Mouse (Mus musculus) forebrain, embryonic 11.5 days (tissue): ENCODE measurements around the gene Zfpl1. TPM values are rescaled to one million over a fixed set of nuclear protein-coding genes. Genes with fewer than 3 reads are reported as not detected.

Experiments used
- ATAC-seq: fragments of 200-750 bp; cut with Nextera tagmentation; replicated peaks from 2 replicates; pipeline ENCODE4 v1.8.0; 2017; ENCODE audit warnings: moderate TSS enrichment; ENCODE audit not compliant: low FRiP score
- DNase-seq: peaks from one replicate; pipeline ENCODE4 v3.0.0-alpha.2; 2017; ENCODE audit warnings: low spot score
- H3K27ac ChIP-seq: fragments of 300-500 bp; sonication (generic); 2 replicates; pipeline ENCODE4 v1.5.1; 2014; ENCODE audit warnings: low read depth, low read length
- H3K27me3 ChIP-seq: fragments of 300-500 bp; sonication (generic); 2 replicates; pipeline ENCODE4 v1.6.1; 2014; ENCODE audit warnings: mild to moderate bottlenecking, low read length, mixed read lengths; ENCODE audit not compliant: control insufficient read depth, insufficient read depth
- H3K36me3 ChIP-seq: fragments of 300-500 bp; sonication (generic); 2 replicates; pipeline ENCODE4 v1.6.1; 2014; ENCODE audit warnings: mild to moderate bottlenecking, low read length, moderate library complexity, mixed read lengths; ENCODE audit not compliant: control insufficient read depth, insufficient read depth
- H3K4me1 ChIP-seq: fragments of 300-500 bp; sonication (generic); replicated peaks from 2 replicates; pipeline ENCODE4 v1.6.1; 2014; ENCODE audit warnings: low read length, mixed read lengths; ENCODE audit not compliant: control insufficient read depth, insufficient read depth
- H3K4me2 ChIP-seq: fragments of 300-500 bp; sonication (generic); 2 replicates; pipeline ENCODE4 v1.6.1; 2014; ENCODE audit warnings: low read depth, mild to moderate bottlenecking, low read length, moderate library complexity, mixed read lengths; ENCODE audit not compliant: severe bottlenecking
- H3K4me3 ChIP-seq: fragments of 300-500 bp; sonication (generic); 2 replicates; pipeline ENCODE4 v1.5.1; 2014; ENCODE audit warnings: low read depth, low read length
- H3K9ac ChIP-seq: fragments of 300-500 bp; sonication (generic); 2 replicates; pipeline ENCODE4 v1.6.1; 2014; ENCODE audit warnings: low read length
- H3K9me3 ChIP-seq: fragments of 300-500 bp; sonication (generic); 2 replicates; pipeline ENCODE4 v1.6.1; 2016; ENCODE audit warnings: low read length, mixed read lengths; ENCODE audit not compliant: control insufficient read depth
- WGBS: fragments of 180-500 bp; shearing (Covaris S2); extraction: QIAGEN DNeasy Blood & Tissue Kit; methylation state at CpG from one replicate; pipeline ENCODE4 v1.1.7; 2014; 5-methylcytosine and 5-hydroxymethylcytosine counted together
- polyA plus RNA-seq: library from polyadenylated mRNA; unstranded; fragments of >200 nt; fragmentation: Nextera tagmentation; extraction: Ambion mirVana; gene quantifications from 2 replicates; pipeline ENCODE4 v1.2.1, GENCODE M21; 2014

Gene Zfpl1
- polyA plus RNA-seq, 1 experiment from 2014 or later = 62.5 TPM

GRCm38 (mm10) chr19:6124898-6125297, 40.1 kb upstream of the Zfpl1 start:
- Histone ChIP-seq H3K4me1 (no peaks in the 10 kb centered on the region; the same call in 1 of the 2 replicates), H3K27ac (no peak overlapping the region), H3K4me2 (no peak overlapping the region), H3K9ac (no peak overlapping the region), H3K9me3 (no peaks in the 10 kb centered on the region), H3K36me3 (no peaks in the 10 kb centered on the region), H3K4me3 (no peak overlapping the region), H3K27me3 (no peaks in the 10 kb centered on the region)
- WGBS = 74% methylated on average over 2 of the region's 2 CpGs
- no peak for ATAC-seq
- no peak for DNase-seq

- no peak overlapping the region for H3K27ac ChIP-seq
Observed at GRCm38 (mm10) chr19:6123330-6123729, 38.6 kb upstream of the Zfpl1 start.

GRCm38 (mm10) chr19:6121761-6122160, 37.0 kb upstream of the Zfpl1 start:
- Histone ChIP-seq H3K27me3 (no peaks in the 10 kb centered on the region), H3K4me1 (peaks cover under 1% of the 10 kb centered on the region; the same call in 1 of the 2 replicates), H3K4me2 (no peak overlapping the region), H3K9ac (no peak overlapping the region), H3K4me3 (no peak overlapping the region), H3K27ac (no peak overlapping the region), H3K36me3 (no peaks in the 10 kb centered on the region), H3K9me3 (no peaks in the 10 kb centered on the region)
- 38% methylated on average over 19 of the region's 19 CpGs for WGBS
- DNase-seq = no peak
- ATAC-seq = no peak

More at GRCm38 (mm10) chr19:6123330-6123729, 38.6 kb upstream of the Zfpl1 start:
- WGBS = 70% methylated on average over 8 of the region's 8 CpGs
- Histone ChIP-seq H3K4me2 (no peak overlapping the region), H3K27me3 (no peaks in the 10 kb centered on the region), H3K4me1 (no peaks in the 10 kb centered on the region; the same call in 1 of the 2 replicates), H3K36me3 (no peaks in the 10 kb centered on the region), H3K4me3 (no peak overlapping the region), H3K9me3 (no peaks in the 10 kb centered on the region), H3K9ac (no peak overlapping the region; the same call in 1 of the 2 replicates)
- DNase-seq (no peak), ATAC-seq (no peak)

GRCm38 (mm10) chr19:6118677-6119185, 34.0 kb upstream of the Zfpl1 start:
- H3K27ac ChIP-seq = peak overlapping the region; percentile 96
- H3K4me2 ChIP-seq = peak overlapping the region; percentile 86
- no peaks in the 10 kb centered on the region for H3K27me3 ChIP-seq
- peak overlapping the region; percentile 88 for H3K4me3 ChIP-seq
- DNase-seq (peak; percentile 62), ATAC-seq (no peak; the same call in 1 of the 2 replicates)
- peak overlapping the region; percentile 94 for H3K9ac ChIP-seq
- peaks cover 8% of the 10 kb centered on the region for H3K36me3 ChIP-seq
- WGBS = 2% methylated on average over 8 of the region's 8 CpGs
- H3K4me1 ChIP-seq = 0 out of 2 replicates have a peak, but pooled peaks cover 2% of the 10 kb centered on the region
- no peaks in the 10 kb centered on the region for H3K9me3 ChIP-seq

DNA sequence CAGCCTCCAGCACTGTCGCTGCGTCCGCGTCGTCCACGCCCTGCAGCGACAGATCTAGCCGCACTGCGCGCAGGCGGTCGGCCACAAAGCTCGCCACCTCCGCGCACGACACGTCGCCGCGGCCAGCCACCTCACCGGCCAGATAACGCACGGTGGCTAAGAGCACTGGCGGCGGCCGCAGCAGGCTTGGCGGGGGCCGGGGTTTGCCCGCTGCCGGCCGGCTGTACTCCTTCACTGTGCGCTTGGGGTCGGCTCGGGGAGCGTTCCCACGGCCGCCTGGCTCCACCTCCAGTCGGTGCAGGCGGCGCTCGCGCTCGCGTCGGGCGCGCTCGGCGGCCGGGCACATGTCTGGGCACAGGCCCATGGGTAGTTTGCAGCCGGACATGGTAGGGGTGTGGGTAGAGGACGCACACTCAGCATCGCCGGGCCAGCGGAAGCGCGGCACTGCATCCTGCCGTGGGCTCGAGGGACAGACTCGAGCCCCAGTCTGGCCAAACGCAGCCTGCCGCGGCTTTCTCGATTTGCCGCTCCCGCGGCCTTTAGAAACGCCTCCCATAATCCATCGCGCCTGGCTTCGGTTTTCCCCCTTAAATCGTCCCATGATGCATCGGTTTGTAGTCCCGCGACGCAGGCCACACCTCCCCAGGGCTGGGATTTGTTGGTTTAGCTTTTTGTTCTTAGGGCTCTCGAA, 33.4 kb upstream of the Zfpl1 start, which contains the start of gene Sac3d1:
Gene Sac3d1 (minus strand): TSS at position 665 of the 691 bp plus-strand sequence.
- DNase-seq = peak; percentile 94
- Histone ChIP-seq H3K36me3 (peaks cover 8% of the 10 kb centered on the region), H3K9ac (peak within 1 kb of the TSS; percentile 94), H3K4me2 (peak within 1 kb of the TSS; percentile 86), H3K4me3 (peak within 1 kb of the TSS; percentile 88), H3K27me3 (no peaks in the 10 kb centered on the region), H3K9me3 (no peaks in the 10 kb centered on the region), H3K27ac (peak within 1 kb of the TSS; percentile 96), H3K4me1 (0 out of 2 replicates have a peak, but pooled peaks cover 2% of the 10 kb centered on the region)
- ATAC-seq = peak; percentile 89
- under 1% methylated on average over 76 of the region's 77 CpGs for WGBS

- 5% methylated on average over 32 of the region's 32 CpGs for WGBS
- H3K4me1 ChIP-seq = 0 out of 2 replicates have a peak, but pooled peaks cover 2% of the 10 kb centered on the region
- H3K27ac ChIP-seq = peak overlapping the region; percentile 96
- peak overlapping the region; percentile 88 for H3K4me3 ChIP-seq
- H3K27me3 ChIP-seq = no peaks in the 10 kb centered on the region
- peaks cover 8% of the 10 kb centered on the region for H3K36me3 ChIP-seq
- DNase-seq = no peak
- ATAC-seq = no peak
- H3K9me3 ChIP-seq = no peaks in the 10 kb centered on the region
- H3K9ac ChIP-seq = peak overlapping the region; percentile 94
- H3K4me2 ChIP-seq = peak overlapping the region; percentile 86
Observed at GRCm38 (mm10) chr19:6117346-6117985, 32.7 kb upstream of the Zfpl1 start.

DNA sequence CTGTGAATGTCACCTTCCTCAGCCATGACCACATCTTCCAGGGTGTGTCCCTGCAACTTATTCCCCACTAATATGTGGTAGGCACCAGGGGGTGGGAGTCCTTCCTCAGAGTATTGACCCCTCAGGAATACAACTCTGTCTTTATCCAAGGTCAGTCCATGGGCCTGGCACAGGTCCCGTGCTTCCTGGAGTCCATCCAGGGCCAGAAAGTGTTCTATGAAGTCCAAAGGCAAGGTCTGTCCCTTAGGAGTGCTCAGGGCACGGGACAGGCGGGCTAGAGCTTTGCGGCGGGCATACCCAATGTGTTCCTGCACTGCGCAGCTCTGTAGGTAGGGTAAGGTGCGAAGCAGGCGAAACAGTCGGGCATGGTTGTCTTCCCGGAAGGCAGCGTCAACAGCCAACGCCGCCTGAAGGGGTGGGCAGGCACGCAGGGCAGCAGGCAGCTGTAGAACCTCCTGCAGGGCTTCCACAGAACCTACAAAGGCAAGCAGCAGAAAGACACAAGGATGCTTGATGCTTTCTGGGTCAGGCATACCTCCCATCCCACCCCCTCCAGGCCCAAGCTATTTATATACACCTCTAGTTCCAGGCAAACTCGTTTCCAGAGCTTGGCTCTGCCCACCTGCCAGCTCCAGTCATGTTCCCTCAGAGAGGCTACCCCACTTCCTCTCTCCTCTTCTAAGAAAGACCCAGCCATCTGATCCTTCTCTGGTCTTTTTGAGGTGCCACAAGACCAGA, 31.5 kb upstream of the Zfpl1 start:
- Histone ChIP-seq H3K4me2 (peak overlapping the region; percentile 86; the same call in 1 of the 2 replicates), H3K27ac (no peak overlapping the region), H3K9me3 (no peaks in the 10 kb centered on the region), H3K9ac (0 out of 2 replicates have a peak overlapping the region, but pooled peaks have one; percentile 4), H3K4me1 (0 out of 2 replicates have a peak, but pooled peaks cover 2% of the 10 kb centered on the region), H3K4me3 (no peak overlapping the region), H3K36me3 (peaks cover 8% of the 10 kb centered on the region), H3K27me3 (no peaks in the 10 kb centered on the region)
- 92% methylated on average over 15 of the region's 15 CpGs for WGBS
- DNase-seq = no peak
- ATAC-seq = no peak

DNA sequence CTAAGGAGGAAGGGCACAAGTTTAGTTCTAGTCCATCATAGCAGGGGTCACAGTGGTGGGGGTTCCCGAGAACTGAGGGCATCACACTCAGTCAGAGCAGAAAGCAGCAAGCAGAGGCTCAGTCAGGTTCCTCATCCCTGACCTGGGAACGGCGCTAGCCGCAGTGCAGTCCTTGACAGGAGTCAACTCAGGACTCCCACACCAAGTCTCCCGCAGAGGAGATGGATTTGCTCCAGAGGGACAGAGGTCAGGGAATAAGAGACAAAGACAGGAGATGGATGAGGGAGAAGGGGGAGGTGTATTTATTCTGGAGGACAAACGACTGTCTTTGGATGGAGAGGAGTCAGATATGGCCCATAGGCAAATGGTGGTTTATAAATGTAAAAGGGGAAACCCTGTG, 28.4 kb upstream of the Zfpl1 start:
- H3K36me3 ChIP-seq = peaks cover 8% of the 10 kb centered on the region
- WGBS = 74% methylated on average over 6 of the region's 6 CpGs

More for the DNA sequence above, 28.4 kb upstream of the Zfpl1 start:
- Histone ChIP-seq H3K4me1 (0 out of 2 replicates have a peak, but pooled peaks cover 2% of the 10 kb centered on the region), H3K4me2 (no peak overlapping the region), H3K27me3 (no peaks in the 10 kb centered on the region), H3K9ac (no peak overlapping the region), H3K9me3 (no peaks in the 10 kb centered on the region), H3K4me3 (no peak overlapping the region), H3K27ac (no peak overlapping the region)
- DNase-seq (no peak), ATAC-seq (no peak)
